Mouse (Mus musculus) layer of hippocampus, postnatal 36 days (tissue): ENCODE measurements around the gene Gm10198. TPM values are rescaled to one million over a fixed set of nuclear protein-coding genes. Genes with fewer than 3 reads are reported as not detected.

Source experiments
- total RNA-seq, 2 experiments: library from RNA; stranded (reverse); gene quantifications; 2 replicates each; pipeline ENCODE4 v1.2.3; 2021

Gm10198 gene
- total RNA-seq, 2 experiments from 2014 or later, result not detected

Other genes with a start within 250 kb of the Gm10198 start
- gene Gpbp1, start 102.7 kb upstream of the Gm10198 start, total RNA-seq, result 10 to 100 TPM; 86.2 to 90.9 TPM
- not detected for gene Gm49496, start 42.8 kb upstream of the Gm10198 start, total RNA-seq
- gene Mier3, start 88.2 kb downstream of the Gm10198 start, total RNA-seq, result 10 to 100 TPM; 24.7 to 33.8 TPM
- 10 to 100 TPM; 12.2 to 17.1 TPM for gene Map3k1, start 216.2 kb downstream of the Gm10198 start, total RNA-seq